Mouse (Mus musculus) CH12.LX (cell line): Measurements from ENCODE around the gene Lrp5. TPM values are rescaled to one million over a fixed set of nuclear protein-coding genes. Genes with fewer than 3 reads are reported as not detected.

Experiments used
- DNase-seq: peaks from one replicate; pipeline ENCODE4 v3.0.0-alpha.2; 2013; ENCODE audit errors: extremely low read depth
- H3K27ac ChIP-seq: 2 replicates; pipeline ENCODE4 v1.5.1; 2012; ENCODE audit warnings: low read depth, mild to moderate bottlenecking, control low read depth, moderate library complexity; ENCODE audit not compliant: insufficient read depth
- H3K27me3 ChIP-seq: replicated peaks from 2 replicates; pipeline ENCODE3; 2012; ENCODE audit warnings: inconsistent platforms
- H3K36me3 ChIP-seq, 2 experiments: replicated peaks in 1 of 2; 2 replicates each; pipeline versions ENCODE3 to v1.6.1; 2012; ENCODE audit warnings: inconsistent platforms in 1 of 2, low read length in 1 of 2, mild to moderate bottlenecking in 1 of 2, mixed read lengths in 1 of 2, moderate library complexity in 1 of 2; ENCODE audit not compliant: control insufficient read depth in 1 of 2, insufficient read depth in 1 of 2
- H3K4me1 ChIP-seq, 2 experiments: 2 replicates each; pipeline ENCODE4 v1.6.1; 2012; ENCODE audit warnings: inconsistent platforms in 1 of 2, moderate library complexity in 1 of 2; ENCODE audit not compliant: insufficient read depth in 2 of 2, control insufficient read depth in 1 of 2
- H3K4me2 ChIP-seq: 2 replicates; pipeline ENCODE4 v1.6.1; 2012; ENCODE audit warnings: low read depth, mild to moderate bottlenecking, control low read depth; ENCODE audit not compliant: poor library complexity, insufficient read depth, severe bottlenecking
- H3K4me3 ChIP-seq, 3 experiments: fragments of 150-350 bp in 1 of 3; sonication (generic) in 1 of 3; replicated peaks in 1 of 3; 2 replicates each; pipeline versions ENCODE3 to v1.5.1; 2011 to 2012; ENCODE audit warnings: low read depth in 2 of 3, low read length in 2 of 3, mild to moderate bottlenecking in 2 of 3, moderate library complexity in 2 of 3, control low read depth in 1 of 3, improper control_type of control experiment in 1 of 3, inconsistent platforms in 1 of 3, mixed read lengths in 1 of 3; ENCODE audit not compliant: poor library complexity in 1 of 3
- H3K79me2 ChIP-seq: replicated peaks from 2 replicates; pipeline ENCODE4 v1.6.1; 2012; ENCODE audit warnings: mild to moderate bottlenecking, moderate library complexity; ENCODE audit not compliant: control insufficient read depth, poor library complexity, insufficient read depth, severe bottlenecking; ENCODE audit errors: extremely low read depth
- H3K9ac ChIP-seq: 2 replicates; pipeline ENCODE4 v1.6.1; 2012; ENCODE audit warnings: low read depth, mild to moderate bottlenecking, control low read depth, moderate library complexity; ENCODE audit not compliant: insufficient read depth
- H3K9me3 ChIP-seq: replicated peaks from 2 replicates; pipeline ENCODE3; 2012; ENCODE audit warnings: low read length, inconsistent platforms, mixed read lengths
- CTCF ChIP-seq, 2 experiments: IDR thresholded peaks in 1 of 2; conservative IDR thresholded peaks in 1 of 2; 2 replicates each; pipeline ENCODE4 v1.5.1; 2011 to 2012; ENCODE audit warnings: low read depth in 2 of 2, low read length in 2 of 2, improper control_type of control experiment in 1 of 2, inconsistent platforms in 1 of 2, mild to moderate bottlenecking in 1 of 2, moderate library complexity in 1 of 2
- ELF1 ChIP-seq: IDR thresholded peaks from 2 replicates; pipeline ENCODE4 v1.6.1; 2014; ENCODE audit warnings: low read depth, mild to moderate bottlenecking, inconsistent platforms, low read length, improper control_type of control experiment
- ETS1 ChIP-seq: conservative IDR thresholded peaks from 2 replicates; pipeline ENCODE4 v1.6.1; 2012; ENCODE audit warnings: low read depth, mild to moderate bottlenecking, inconsistent platforms, low read length, improper control_type of control experiment, moderate library complexity
- GABPA ChIP-seq: IDR thresholded peaks from 2 replicates; pipeline ENCODE4 v1.6.1; 2012; ENCODE audit warnings: low read depth, low read length, improper control_type of control experiment, inconsistent platforms; ENCODE audit not compliant: insufficient replicate concordance
- IRF4 ChIP-seq: IDR thresholded peaks from 2 replicates; pipeline ENCODE4 v1.6.1; 2014; ENCODE audit warnings: low read depth, mild to moderate bottlenecking, inconsistent platforms, low read length, improper control_type of control experiment
- JUN ChIP-seq: IDR thresholded peaks from 2 replicates; pipeline ENCODE4 v1.6.1; 2011; ENCODE audit warnings: low read depth, mild to moderate bottlenecking, low read length, improper control_type of control experiment, moderate library complexity; ENCODE audit not compliant: insufficient read depth
- KAT2A ChIP-seq: IDR thresholded peaks from 2 replicates; pipeline ENCODE4 v1.6.1; 2012; ENCODE audit warnings: low read length, improper control_type of control experiment, inconsistent platforms; ENCODE audit not compliant: insufficient replicate concordance
- MAX ChIP-seq: IDR thresholded peaks from 2 replicates; pipeline ENCODE4 v1.6.1; 2011; ENCODE audit warnings: low read length, improper control_type of control experiment
- MAZ ChIP-seq: IDR thresholded peaks from 2 replicates; pipeline ENCODE4 v1.6.1; 2012; ENCODE audit warnings: low read depth, mild to moderate bottlenecking, inconsistent platforms, low read length, improper control_type of control experiment, moderate library complexity
- NRF1 ChIP-seq: IDR thresholded peaks from 2 replicates; pipeline ENCODE4 v1.6.1; 2014; ENCODE audit warnings: low read depth, mild to moderate bottlenecking, inconsistent platforms, low read length, improper control_type of control experiment, moderate library complexity
- RCOR1 ChIP-seq: conservative IDR thresholded peaks from 2 replicates; pipeline ENCODE4 v1.6.1; 2012; ENCODE audit warnings: low read depth, mild to moderate bottlenecking, inconsistent platforms, low read length, improper control_type of control experiment
- USF1 ChIP-seq: IDR thresholded peaks from 2 replicates; pipeline ENCODE4 v1.6.1; 2014; ENCODE audit warnings: low read depth, mild to moderate bottlenecking, inconsistent platforms, low read length, improper control_type of control experiment
- ZC3H11A ChIP-seq: IDR thresholded peaks from 2 replicates; pipeline ENCODE4 v1.6.1; 2012; ENCODE audit warnings: low read depth, mild to moderate bottlenecking, inconsistent platforms, low read length, improper control_type of control experiment
- ZMIZ1 ChIP-seq: IDR thresholded peaks from 2 replicates; pipeline ENCODE4 v1.6.1; 2012; ENCODE audit warnings: low read depth, mild to moderate bottlenecking, inconsistent platforms, low read length, improper control_type of control experiment
- dilution Hi-C: fragments of 300-500 bp; cut with MboI; formaldehyde crosslinking; loops from 2 replicates; pipeline ENCODE4 v1.14.3; 2020; ENCODE audit warnings: low sequenced_read_pairs; ENCODE audit not compliant: extremely low pct_unique_long_range_greater_than_20kb, extremely low pct_ligation_motif_present
- in situ Hi-C: fragments of 300-500 bp; cut with MboI; formaldehyde crosslinking; loops from 3 replicates; pipeline ENCODE4 v1.14.3; 2019; ENCODE audit warnings: low sequenced_read_pairs, low pct_ligation_motif_present, low pct_unique_long_range_greater_than_20kb, mixed read lengths
- polyA plus RNA-seq: library from polyadenylated mRNA; unstranded; fragments of >175 nt; gene quantifications from 2 replicates; pipeline ENCODE4 v1.2.1, GENCODE M21; 2012; ENCODE audit warnings: low read depth; ENCODE audit not compliant: insufficient read length
- total RNA-seq, 2 experiments: library from RNA; depleted of rRNA; stranded (reverse); fragments of 300-350 nt in 1 of 2; fragments of >200 nt in 1 of 2; gene quantifications; 2 replicates each; pipeline ENCODE4 v1.2.3; 2012 to 2014

Gene Lrp5
- total and polyA plus RNA-seq, 3 experiments = 0.13 to 1.4 (median 1.1) TPM

DNA sequence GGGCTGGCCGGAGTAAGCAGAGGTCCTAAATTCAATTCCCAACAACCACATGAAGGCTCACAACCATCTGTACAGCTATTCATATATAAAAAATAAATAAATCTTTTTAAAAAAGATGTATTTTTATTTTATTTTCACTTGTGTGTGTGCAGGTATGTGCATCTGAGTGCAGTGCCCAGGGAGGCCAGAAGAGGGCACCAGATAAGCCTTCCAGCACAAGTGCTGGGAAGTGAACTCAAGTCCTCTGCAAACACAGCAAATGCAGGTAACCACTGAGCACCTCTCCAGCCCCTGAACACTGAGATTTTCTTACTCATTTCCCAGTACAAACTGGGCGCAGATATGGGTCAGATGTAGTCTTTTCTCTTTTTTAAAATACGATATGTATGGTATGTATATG, 35.1 kb downstream of the Lrp5 start:
- H3K4me2 ChIP-seq = no peak overlapping the region
- H3K79me2 ChIP-seq = no peaks in the 10 kb centered on the region
- DNase-seq = no peak
- peaks cover 3% of the 10 kb centered on the region for H3K9me3 ChIP-seq
- in situ Hi-C loops = no loop called here
- no peak overlapping the region for H3K27ac ChIP-seq
- H3K4me3 ChIP-seq = no peak overlapping the region
- no peaks in the 10 kb centered on the region for H3K27me3 ChIP-seq
- H3K4me1 ChIP-seq = peaks cover 5 to 10% of the 10 kb centered on the region in 2 experiments; a peak in 3 of 4 replicates
- peak; percentile 15 to 27; a peak in 1 of 4 replicates for TF ChIP-seq CTCF (conservative IDR thresholded peaks at IDR 0.05 in 1 of 2, IDR thresholded peaks at IDR 0.05 in 1 of 2; ENCODE audit: low read depth in 2 of 2, low read length in 2 of 2)
- TF ChIP-seq USF1 = no peak
- TF ChIP-seq ZC3H11A = no peak
- TF ChIP-seq MAZ = no peak
- no peaks in the 10 kb centered on the region for H3K36me3 ChIP-seq
- H3K9ac ChIP-seq = no peak overlapping the region
- dilution Hi-C loops = no loop called here

DNA sequence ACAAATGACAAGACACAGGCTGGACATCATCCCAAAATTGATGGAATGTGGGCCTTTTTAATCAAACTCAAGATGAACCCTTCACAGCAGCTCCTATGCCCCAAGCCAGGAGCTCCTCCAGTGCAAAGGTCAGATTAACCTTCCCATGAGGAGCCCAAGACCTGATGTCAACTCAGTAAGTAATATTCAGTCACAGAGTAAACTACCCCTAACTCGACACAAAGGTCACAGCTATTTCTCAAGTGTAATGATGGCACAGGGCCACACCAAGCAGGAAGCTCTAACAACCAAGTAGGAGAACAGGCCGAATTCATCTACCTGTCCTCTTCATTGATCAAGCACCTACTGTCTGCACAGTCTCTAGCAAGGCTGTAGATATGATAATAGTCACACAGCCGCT, 35.9 kb downstream of the Lrp5 start:
- Histone ChIP-seq H3K9ac (no peak overlapping the region), H3K9me3 (peaks cover 3% of the 10 kb centered on the region), H3K4me3 (no peak overlapping the region), H3K4me1 (peaks cover 5 to 10% of the 10 kb centered on the region in 2 experiments; a peak in 3 of 4 replicates), H3K27ac (no peak overlapping the region), H3K27me3 (no peaks in the 10 kb centered on the region), H3K79me2 (no peaks in the 10 kb centered on the region), H3K4me2 (no peak overlapping the region), H3K36me3 (no peaks in the 10 kb centered on the region)
- TF ChIP-seq ETS1 (no peak), RCOR1 (no peak), MAZ (no peak), GABPA (no peak)
- in situ Hi-C loops = no loop called here
- DNase-seq = no peak
- dilution Hi-C loops = no loop called here

DNA sequence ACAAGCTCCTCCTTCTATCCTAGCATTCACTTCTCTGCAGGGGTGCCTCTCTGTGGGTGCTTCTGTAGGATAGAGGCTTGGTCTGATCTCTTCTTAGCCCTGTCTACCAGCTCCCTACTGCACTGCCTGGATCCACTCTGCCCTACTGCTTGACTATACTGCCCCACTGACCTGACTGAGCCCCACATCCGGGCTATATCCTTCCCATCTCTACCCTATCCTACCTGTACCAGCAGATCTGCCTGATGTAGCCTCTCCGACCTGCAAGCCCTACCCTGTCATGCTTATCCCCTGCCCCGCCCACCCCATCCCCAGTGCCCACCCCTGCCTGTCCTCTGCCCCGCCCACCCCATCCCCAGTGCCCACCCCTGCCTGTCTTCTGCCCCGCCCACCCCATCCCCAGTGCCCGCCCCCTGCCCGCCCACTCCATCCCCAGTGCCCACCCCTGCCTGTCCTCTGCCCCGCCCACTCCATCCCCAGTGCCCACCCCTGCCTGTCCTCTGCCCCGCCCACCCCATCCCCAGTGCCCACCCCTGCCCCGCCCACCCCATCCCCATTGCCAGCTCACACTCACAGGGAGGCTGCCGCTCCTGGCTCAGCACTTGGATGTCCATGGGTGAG, 37.4 kb downstream of the Lrp5 start:
- no peak overlapping the region for H3K4me3 ChIP-seq
- dilution Hi-C loops (no loop called here), in situ Hi-C loops (no loop called here)
- H3K9ac ChIP-seq = no peak overlapping the region
- peaks cover 5 to 8% of the 10 kb centered on the region in 2 experiments; a peak in 3 of 4 replicates for H3K4me1 ChIP-seq
- H3K27ac ChIP-seq = no peak overlapping the region
- H3K9me3 ChIP-seq = peaks cover 3% of the 10 kb centered on the region
- no peaks in the 10 kb centered on the region for H3K79me2 ChIP-seq
- DNase-seq = no peak
- TF ChIP-seq USF1 (no peak), NRF1 (no peak), ZMIZ1 (no peak), MAX (no peak), JUN (no peak), ELF1 (no peak), KAT2A (no peak), IRF4 (no peak)
- H3K4me2 ChIP-seq = no peak overlapping the region
- peaks cover 5% of the 10 kb centered on the region for H3K27me3 ChIP-seq
- H3K36me3 ChIP-seq = no peaks in the 10 kb centered on the region
